Mouse (Mus musculus) lung, adult 2 months (tissue): ENCODE data around the gene Msi2.

Source experiments
- CTCF ChIP-seq: fragments of 200-500 bp; IDR thresholded peaks from 2 replicates; pipeline ENCODE4 v1.5.1; 2011; ENCODE audit warnings: mild to moderate bottlenecking, low read length, control low read depth; ENCODE audit not compliant: insufficient read depth
- POLR2A ChIP-seq: fragments of 200-500 bp; IDR thresholded peaks from 2 replicates; pipeline ENCODE4 v1.6.1; 2011; ENCODE audit warnings: low read depth, mild to moderate bottlenecking, control low read depth, low read length, borderline replicate concordance; ENCODE audit errors: extremely low read depth

DNA sequence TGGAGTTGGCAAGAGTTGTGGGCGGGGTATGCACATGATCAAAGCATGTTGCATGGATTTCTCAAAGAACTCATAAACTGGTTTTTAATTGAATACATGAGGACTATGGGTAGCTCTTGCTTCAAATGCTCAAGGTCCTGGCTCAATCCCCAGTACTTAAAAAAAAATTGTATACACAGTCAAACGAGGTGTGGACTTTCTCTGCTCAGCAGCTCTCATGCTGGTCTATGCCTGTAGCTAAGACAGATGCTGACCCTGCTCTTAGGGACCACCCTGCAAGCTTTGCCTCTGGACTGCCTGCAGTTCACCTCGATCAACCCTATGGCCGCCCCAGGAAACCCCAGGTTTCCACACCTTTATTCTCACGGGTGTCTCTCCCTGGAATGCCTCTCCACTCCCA lies 127.7 kb downstream of the Msi2 start:
- TF ChIP-seq CTCF (no peak), POLR2A (no peak)
